Mouse (Mus musculus) gastrocnemius, adult 8-10 months (tissue): ENCODE measurements around the gene BC035044. TPM values are rescaled to one million over a fixed set of nuclear protein-coding genes. Genes with fewer than 3 reads are reported as not detected.
"Not testable (repeated sequence)": the region's sequence is repeated elsewhere in the genome, so short reads cannot be mapped to it uniquely, and the experiment has no call there.

Experiments used
- DNase-seq, 2 experiments: peaks; one replicate each; pipeline ENCODE4 v3.0.0; 2022; ENCODE audit warnings: low spot score in 2 of 2
- total RNA-seq, 4 experiments: library from RNA; stranded (reverse); gene quantifications; 2 replicates each; pipeline ENCODE4 v1.2.4; 2022

Gene BC035044
- not detected for total RNA-seq

- DNase-seq, result no peak
These were observed at the start of gene BC035044 for GRCm38 (mm10) chr6:128890948-128891355. BC035044 (minus strand) TSS chr6:128891126.

DNA sequence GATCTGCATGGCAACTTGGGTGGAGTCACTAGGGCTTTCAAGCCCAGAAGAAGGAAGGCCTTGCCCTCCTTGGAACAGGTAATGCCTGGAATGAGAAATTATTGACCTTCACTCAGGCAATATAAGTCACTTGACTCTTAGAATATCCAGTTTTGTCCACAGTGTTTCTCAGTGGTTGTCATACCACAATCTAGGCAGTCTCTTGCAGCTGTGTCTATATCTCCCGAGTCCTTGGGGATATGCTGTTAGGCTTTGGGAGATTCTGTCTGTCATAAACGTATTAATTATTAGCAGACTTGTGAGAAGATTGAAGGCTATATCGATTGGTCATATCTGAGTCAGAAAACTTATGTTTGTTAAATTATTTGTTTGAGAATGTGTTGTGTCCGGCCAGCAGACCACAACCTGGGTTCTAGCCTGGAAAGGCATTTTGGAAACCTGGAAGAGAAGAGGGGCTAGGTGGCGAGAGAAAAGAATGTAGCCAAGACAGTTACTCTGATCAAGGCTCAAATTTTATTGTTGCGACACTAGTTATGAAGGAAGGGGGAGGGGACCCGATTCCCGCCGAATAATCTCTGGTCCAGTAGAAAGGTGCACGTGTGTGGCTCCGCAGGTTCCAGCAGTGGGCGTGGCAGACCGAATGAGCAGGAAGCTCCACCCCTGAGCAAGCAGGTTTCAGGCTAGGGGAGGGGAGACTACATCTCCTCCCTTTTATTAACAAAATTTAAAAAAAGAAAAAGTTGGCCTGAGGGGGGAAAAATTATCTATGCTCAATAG is 45.2 kb upstream of the BC035044 start:
- DNase-seq, result not testable (repeated sequence)

DNA sequence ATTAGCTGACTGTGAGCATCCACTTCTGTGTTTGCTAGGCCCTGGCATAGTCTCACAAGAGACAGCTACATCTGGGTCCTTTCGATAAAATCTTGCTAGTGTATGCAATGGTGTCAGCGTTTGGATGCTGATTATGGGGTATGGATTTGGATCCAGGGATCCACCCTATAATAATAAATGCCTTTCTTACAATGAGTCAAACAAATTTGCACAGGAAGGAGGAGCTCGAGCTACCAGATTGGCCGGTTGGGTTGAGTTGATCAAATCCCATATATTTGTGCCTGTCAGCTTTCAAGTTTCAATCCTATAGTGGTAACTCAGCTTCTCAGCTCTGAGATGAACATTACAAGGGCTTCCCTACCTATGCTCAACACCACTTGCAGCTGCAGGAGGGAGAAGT is 43.2 kb upstream of the BC035044 start, which contains the start of gene Clec2g:
TSS of gene Clec2g (plus strand) at position 301 of the 400 bp plus-strand sequence.
- DNase-seq, result not testable (repeated sequence)

- no peak for DNase-seq
These were observed 42.1 kb upstream of the BC035044 start for GRCm38 (mm10) chr6:128933050-128933449.

DNA sequence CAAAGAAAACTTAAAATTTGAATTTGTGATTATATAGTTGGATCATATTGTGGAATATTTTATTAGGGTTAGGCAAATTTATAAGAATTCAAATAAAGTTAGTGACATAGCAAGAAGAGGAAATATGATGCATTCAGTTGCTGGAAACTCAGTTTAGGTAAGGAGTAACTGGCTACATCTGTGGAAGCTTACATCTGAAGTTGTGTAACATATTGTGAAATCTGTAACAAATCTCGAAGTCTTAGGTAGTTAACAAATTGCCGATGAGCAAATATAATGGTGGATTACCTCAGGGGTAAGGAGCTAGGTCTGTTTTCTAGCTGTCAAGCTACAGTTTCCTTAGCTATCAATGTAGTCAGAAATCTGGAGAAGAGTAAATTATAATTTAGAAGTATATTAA is 26.4 kb upstream of the BC035044 start:
- DNase-seq, result no peak

- DNase-seq, result no peak
These were observed 22.8 kb upstream of the BC035044 start for GRCm38 (mm10) chr6:128913598-128914254.

GRCm38 (mm10) chr6:128900796-128901552 is 10.0 kb upstream of the BC035044 start:
- DNase-seq, result not testable (repeated sequence)

GRCm38 (mm10) chr6:128900044-128900443 is 9.1 kb upstream of the BC035044 start:
- DNase-seq, result no peak

GRCm38 (mm10) chr6:128895404-128896001 is 4.6 kb upstream of the BC035044 start:
- no peak for DNase-seq

GRCm38 (mm10) chr6:128888834-128889233 is 2.1 kb downstream of the BC035044 start:
- DNase-seq, result no peak

DNA sequence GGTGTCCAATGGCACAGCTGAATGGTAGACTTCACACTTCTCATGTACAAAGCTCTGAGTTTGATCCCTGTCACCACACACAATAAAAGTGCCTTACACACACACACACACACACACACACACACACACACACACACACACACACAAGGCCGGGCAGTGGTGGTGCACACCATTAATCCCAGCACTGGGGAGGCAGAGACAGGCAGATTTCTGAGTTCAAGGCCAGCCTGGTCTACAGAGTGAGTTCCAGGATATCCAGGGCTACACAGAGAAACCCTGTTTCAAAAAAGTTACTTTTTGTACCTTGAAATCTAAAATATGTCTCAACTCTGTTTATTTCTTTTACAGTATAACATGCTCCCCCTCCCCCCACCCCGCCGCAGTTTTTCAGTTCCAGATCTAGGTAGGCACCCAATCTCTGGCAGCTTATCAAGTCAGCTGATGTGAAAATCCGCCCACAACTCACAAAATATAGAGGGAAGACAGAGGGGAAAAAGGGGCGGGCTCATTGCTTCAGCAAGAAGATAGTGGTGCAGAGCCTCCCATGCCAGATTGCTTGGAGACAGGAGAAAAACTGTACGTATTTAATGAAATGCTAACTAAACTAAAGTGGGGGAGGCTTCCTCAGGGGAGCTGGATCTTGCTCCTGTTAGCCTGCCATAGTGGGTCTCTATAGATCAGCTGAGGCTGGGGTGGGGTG is 3.7 kb downstream of the BC035044 start, which contains the start of gene Clec2i:
TSS of gene Clec2i (plus strand) at position 498 of the 700 bp plus-strand sequence.
- DNase-seq, result not testable (repeated sequence)

- DNase-seq, result no peak
These were observed 18.9 kb downstream of the BC035044 start for GRCm38 (mm10) chr6:128871910-128872610.

DNA sequence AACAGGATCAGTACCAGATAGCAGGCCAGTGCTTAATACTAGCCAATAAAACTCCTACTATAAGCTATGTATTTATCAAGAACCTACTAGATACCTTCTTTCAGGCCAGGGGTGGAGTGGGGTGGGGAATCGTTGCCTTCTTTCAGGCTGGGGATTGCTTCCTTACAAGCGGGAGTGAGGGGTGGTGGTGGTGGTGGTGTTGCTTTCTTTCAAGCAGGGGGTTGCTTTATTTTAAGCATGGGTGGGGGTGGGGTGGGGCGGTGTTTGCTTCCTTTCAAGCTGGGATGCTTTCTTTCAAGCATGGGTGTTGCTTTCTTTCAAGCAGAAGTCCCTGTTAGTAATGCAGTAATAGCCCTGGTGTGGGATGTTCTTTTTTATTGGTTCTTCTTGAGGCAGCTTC is 22.1 kb downstream of the BC035044 start:
- DNase-seq, result no peak

- DNase-seq, result no peak
These were observed 33.0 kb downstream of the BC035044 start for GRCm38 (mm10) chr6:128857976-128858375.

GRCm38 (mm10) chr6:128856250-128856649 is 34.7 kb downstream of the BC035044 start:
- peak in 1 of 2 experiments; percentile 47 for DNase-seq

DNA sequence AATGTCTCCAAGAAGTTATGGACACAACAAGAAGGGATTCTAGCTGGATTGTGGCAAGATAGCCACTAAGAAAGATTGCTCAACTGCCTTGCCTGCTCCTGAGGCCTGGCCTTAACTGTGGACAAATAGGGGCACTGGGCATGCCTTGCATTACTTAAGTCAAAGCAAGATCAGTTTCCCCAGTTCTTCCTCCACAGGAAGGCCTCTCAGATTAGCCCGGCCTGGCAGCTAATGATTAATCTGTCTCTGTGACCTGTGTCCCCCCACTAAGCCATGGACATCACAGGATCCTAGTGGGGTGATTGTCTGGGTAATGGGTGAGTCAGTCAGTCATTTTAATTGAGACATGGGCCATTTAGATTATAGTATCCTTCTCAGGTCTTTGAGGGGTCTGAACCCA is 35.4 kb downstream of the BC035044 start:
- DNase-seq, result no peak

DNA sequence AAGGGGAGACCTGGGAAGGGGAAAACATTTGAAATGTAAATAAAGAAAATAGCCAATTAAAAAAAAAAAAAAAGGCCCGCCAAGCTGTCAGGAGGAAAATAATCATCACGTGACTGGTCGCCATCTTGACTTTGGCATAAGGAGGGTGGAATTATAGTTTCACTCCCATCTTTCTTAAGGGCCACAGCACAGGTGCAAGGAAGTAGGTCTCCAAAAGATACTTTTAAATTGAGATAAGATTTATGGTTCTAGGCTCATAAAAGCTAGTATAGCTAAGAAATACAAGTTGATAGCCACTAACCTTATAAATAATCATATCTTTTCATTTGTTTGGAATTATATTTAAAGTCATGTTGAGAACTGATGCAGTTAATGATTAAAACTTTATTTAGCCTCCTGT is 36.0 kb downstream of the BC035044 start:
- no peak for DNase-seq

GRCm38 (mm10) chr6:128854024-128854820 is 36.7 kb downstream of the BC035044 start:
- peak in 1 of 2 experiments; percentile 17 for DNase-seq

- no peak for DNase-seq
These were observed 38.2 kb downstream of the BC035044 start for GRCm38 (mm10) chr6:128852766-128853165.
